Mouse (Mus musculus) heart, embryonic 13.5 days (tissue): ENCODE results near the gene Wipf1. TPM values are rescaled to one million over a fixed set of nuclear protein-coding genes. Genes with fewer than 3 reads are reported as not detected.
A peak's percentile ranks its signal among the peaks of the same experiment; 100 is the strongest.

Source experiments
- ATAC-seq: fragments of 200-750 bp; cut with Nextera tagmentation; 2 replicates; pipeline ENCODE4 v1.8.0; 2017; ENCODE audit warnings: moderate TSS enrichment; ENCODE audit not compliant: insufficient number of reproducible peaks, low FRiP score, low TSS enrichment; ENCODE audit errors: extremely low read depth
- H3K27ac ChIP-seq: fragments of 300-500 bp; sonication (generic); replicated peaks from 2 replicates; pipeline ENCODE4 v1.5.1; 2015; ENCODE audit warnings: moderate library complexity, mild to moderate bottlenecking, inconsistent platforms
- H3K27me3 ChIP-seq: fragments of 300-500 bp; sonication (generic); replicated peaks from 2 replicates; pipeline ENCODE4 v1.6.1; 2015; ENCODE audit warnings: mild to moderate bottlenecking, inconsistent platforms
- H3K36me3 ChIP-seq: fragments of 300-500 bp; sonication (generic); 2 replicates; pipeline ENCODE4 v1.6.1; 2015; ENCODE audit warnings: mild to moderate bottlenecking, inconsistent platforms
- H3K4me1 ChIP-seq: fragments of 300-500 bp; sonication (generic); 2 replicates; pipeline ENCODE4 v1.6.1; 2015; ENCODE audit warnings: inconsistent platforms
- H3K4me2 ChIP-seq: fragments of 300-500 bp; sonication (generic); 2 replicates; pipeline ENCODE4 v1.6.1; 2015; ENCODE audit warnings: inconsistent platforms, mild to moderate bottlenecking, moderate library complexity
- H3K4me3 ChIP-seq: fragments of 300-500 bp; sonication (generic); 2 replicates; pipeline ENCODE4 v1.5.1; 2015; ENCODE audit warnings: moderate library complexity, mild to moderate bottlenecking, inconsistent platforms
- H3K9ac ChIP-seq: fragments of 300-500 bp; sonication (generic); 2 replicates; pipeline ENCODE4 v1.6.1; 2015; ENCODE audit warnings: inconsistent platforms, mild to moderate bottlenecking, moderate library complexity
- H3K9me3 ChIP-seq: fragments of 300-500 bp; sonication (generic); 2 replicates; pipeline ENCODE4 v1.6.1; 2016; ENCODE audit warnings: inconsistent platforms
- whole genome bisulfite sequencing: fragments of 180-500 bp; shearing (Covaris S2); methylation state at CpG from one replicate; pipeline ENCODE4 v1.1.7; 2015; ENCODE audit warnings: mixed read lengths; 5-methylcytosine and 5-hydroxymethylcytosine counted together
- polyA plus RNA-seq: library from polyadenylated mRNA; unstranded; fragments of >200 nt; fragmentation: Nextera tagmentation; extraction: Ambion mirVana; gene quantifications from 2 replicates; pipeline ENCODE4 v1.2.1, GENCODE M21; 2015

The Wipf1 gene
- polyA plus RNA-seq, 1 experiment from 2014 or later: 5.0 TPM

DNA sequence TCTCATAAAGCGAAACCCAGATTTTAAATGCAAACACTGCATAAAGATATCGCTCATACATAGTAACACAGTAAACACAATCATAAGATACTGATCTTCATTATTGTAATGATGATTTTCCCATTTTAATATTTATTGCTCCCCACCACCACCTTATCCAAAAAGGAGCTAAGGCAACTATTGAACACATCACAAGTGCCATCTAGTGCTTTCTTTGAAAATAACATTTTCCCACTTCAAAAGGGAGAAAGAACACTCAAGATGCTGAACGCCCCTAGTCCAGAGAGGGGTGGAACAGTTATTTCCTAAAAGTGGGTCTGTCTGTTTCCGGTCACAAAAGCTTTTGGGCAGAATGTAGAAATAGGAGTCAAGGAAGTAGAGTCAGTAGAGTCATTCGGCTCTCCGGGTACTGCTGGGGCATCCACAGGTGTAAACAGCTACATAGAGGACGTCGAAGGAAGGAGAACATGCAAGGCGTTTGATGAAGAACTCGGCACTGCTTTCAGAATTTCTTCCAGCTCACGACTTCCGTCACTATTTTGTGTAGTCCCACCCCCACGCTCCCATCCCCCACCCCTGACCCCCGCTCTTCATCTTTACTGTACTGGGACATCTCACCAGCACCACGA lies 126.0 kb downstream of the Wipf1 start:
- no peak overlapping the region for H3K9ac ChIP-seq
- 66% methylated on average over 15 of the region's 15 CpGs for WGBS
- H3K9me3 ChIP-seq: no peaks in the 10 kb centered on the region
- H3K27me3 ChIP-seq: 0 out of 2 replicates have a peak, but pooled peaks cover 5% of the 10 kb centered on the region
- no peak overlapping the region for H3K27ac ChIP-seq
- no peak overlapping the region for H3K4me2 ChIP-seq
- no peak for ATAC-seq
- H3K4me1 ChIP-seq: no peaks in the 10 kb centered on the region
- H3K36me3 ChIP-seq: no peaks in the 10 kb centered on the region
- no peak overlapping the region for H3K4me3 ChIP-seq

DNA sequence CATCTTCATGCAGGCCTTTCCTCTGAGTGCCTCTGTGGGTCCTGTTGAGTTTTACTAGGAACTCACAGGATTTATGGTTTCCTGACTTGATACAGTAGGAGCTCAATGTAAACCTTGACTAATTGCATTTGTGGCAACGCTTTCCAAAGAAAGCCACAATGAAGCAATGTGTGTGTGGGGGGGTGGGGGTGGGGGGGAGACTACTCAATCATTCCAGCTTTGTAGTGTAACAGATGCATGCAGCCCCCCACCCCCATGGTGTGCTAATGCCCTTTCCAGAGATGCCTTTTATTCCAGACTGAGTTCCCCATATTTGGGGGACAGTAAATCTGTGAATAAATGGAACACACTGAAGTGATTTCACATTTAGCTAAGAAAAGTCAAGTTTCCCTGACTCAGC lies 127.8 kb downstream of the Wipf1 start:
- no peaks in the 10 kb centered on the region for H3K4me1 ChIP-seq
- WGBS: 66% methylated on average over 1 of the region's 1 CpGs
- no peak overlapping the region for H3K27ac ChIP-seq
- H3K9me3 ChIP-seq: no peaks in the 10 kb centered on the region
- H3K36me3 ChIP-seq: no peaks in the 10 kb centered on the region
- no peak overlapping the region for H3K4me3 ChIP-seq
- H3K9ac ChIP-seq: no peak overlapping the region
- 0 out of 2 replicates have a peak, but pooled peaks cover 5% of the 10 kb centered on the region for H3K27me3 ChIP-seq
- no peak for ATAC-seq
- H3K4me2 ChIP-seq: no peak overlapping the region

DNA sequence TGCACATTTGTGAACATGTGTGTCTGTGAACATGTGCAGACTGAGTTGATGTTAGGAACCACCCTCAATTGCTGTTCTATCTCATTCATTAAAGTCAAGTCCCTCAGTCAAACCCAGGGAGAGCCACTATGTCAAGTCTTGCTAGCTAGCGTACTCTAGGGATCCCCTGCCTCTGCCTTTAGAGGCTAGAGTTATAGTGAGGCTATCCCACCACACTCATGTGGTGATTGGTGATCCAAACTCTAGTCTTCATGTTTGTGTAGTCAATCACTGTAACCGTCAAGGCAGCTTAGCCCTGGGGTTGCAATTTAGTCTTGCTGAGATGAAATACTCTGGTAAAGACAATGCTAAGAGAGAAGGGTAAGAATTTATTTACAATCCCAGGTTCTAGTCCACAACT lies 132.1 kb downstream of the Wipf1 start:
- Histone ChIP-seq H3K4me1 (no peaks in the 10 kb centered on the region), H3K4me2 (no peak overlapping the region), H3K9ac (no peak overlapping the region), H3K9me3 (no peaks in the 10 kb centered on the region), H3K27ac (no peak overlapping the region), H3K4me3 (no peak overlapping the region), H3K36me3 (no peaks in the 10 kb centered on the region), H3K27me3 (0 out of 2 replicates have a peak, but pooled peaks cover 8% of the 10 kb centered on the region)
- no peak for ATAC-seq
- WGBS: 86% methylated on average over 2 of the region's 2 CpGs

DNA sequence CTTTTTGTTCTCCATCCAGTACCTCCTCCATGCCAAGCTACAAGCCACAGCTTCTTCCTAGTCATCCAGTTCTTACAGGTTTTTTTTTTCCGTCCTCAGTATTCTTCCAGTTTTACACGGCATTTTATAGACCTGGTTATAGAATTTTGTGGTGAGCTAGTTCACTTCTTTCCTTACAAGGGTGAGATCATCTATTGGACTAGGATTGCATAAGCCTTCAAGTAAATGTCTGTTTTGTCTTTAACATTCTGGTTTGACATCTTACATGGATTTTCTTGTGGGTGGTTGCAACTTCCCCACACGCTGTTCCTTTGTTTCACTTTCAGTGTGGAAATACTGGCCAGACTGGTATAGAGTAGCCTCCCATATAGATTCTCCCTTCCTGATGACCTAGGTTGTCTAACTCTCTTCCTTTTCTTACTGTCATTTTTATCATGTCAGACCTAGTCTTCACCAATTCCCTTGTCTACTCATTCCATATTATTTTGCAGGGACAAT lies 132.7 kb downstream of the Wipf1 start:
- no peak overlapping the region for H3K4me3 ChIP-seq
- H3K36me3 ChIP-seq: no peaks in the 10 kb centered on the region
- ATAC-seq: no peak
- H3K4me2 ChIP-seq: no peak overlapping the region
- H3K9ac ChIP-seq: no peak overlapping the region
- 0 out of 2 replicates have a peak, but pooled peaks cover 8% of the 10 kb centered on the region for H3K27me3 ChIP-seq
- H3K9me3 ChIP-seq: no peaks in the 10 kb centered on the region
- no peak overlapping the region for H3K27ac ChIP-seq
- no peaks in the 10 kb centered on the region for H3K4me1 ChIP-seq
- WGBS: 75% methylated on average over 3 of the region's 3 CpGs

DNA sequence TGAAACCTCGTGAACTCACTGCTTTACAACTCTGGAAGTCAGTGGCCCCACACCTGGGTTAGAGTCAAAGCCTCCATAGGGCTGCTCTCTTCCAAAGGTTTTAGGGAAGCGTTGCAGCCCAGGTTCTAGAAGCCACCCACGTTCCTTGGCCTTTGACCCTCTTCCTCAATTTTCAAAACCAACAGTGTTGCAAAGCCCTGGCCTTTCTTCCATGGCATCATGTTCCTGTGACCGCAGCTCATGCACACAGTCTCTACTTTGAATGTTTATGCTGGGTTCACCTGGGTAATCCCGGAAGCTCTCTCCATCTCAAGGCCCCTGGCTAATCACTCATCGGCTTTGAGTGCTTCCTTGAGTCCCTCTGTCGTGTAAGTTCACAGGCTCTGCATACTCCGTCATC lies 134.0 kb downstream of the Wipf1 start:
- Histone ChIP-seq H3K36me3 (no peaks in the 10 kb centered on the region), H3K9ac (no peak overlapping the region), H3K27me3 (0 out of 2 replicates have a peak, but pooled peaks cover 8% of the 10 kb centered on the region), H3K9me3 (no peaks in the 10 kb centered on the region), H3K4me3 (no peak overlapping the region), H3K4me1 (no peaks in the 10 kb centered on the region), H3K4me2 (no peak overlapping the region), H3K27ac (no peak overlapping the region)
- ATAC-seq: no peak
- WGBS: 77% methylated on average over 8 of the region's 8 CpGs

DNA sequence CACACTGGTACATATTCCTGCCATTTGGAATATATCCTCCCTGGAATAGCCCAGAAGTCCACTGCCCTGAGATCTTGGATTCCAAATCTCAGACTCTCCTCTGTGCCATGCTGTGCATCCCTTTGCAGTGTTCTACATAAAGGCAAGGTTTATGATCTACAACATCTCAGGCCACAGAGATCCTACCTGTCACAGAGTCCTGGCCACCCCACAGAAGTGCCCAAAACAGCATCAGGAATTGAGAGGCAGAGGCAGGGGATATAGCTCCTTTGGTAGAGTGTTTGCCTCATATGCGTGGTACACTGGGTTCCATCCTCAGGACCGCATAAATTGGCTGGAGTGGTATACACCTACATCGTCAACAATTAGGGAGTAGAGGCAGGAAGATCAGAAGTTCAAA lies 135.1 kb downstream of the Wipf1 start:
- Histone ChIP-seq H3K27ac (no peak overlapping the region), H3K9ac (no peak overlapping the region), H3K9me3 (no peaks in the 10 kb centered on the region), H3K4me1 (no peaks in the 10 kb centered on the region), H3K4me3 (no peak overlapping the region), H3K27me3 (0 out of 2 replicates have a peak, but pooled peaks cover 8% of the 10 kb centered on the region), H3K4me2 (no peak overlapping the region), H3K36me3 (no peaks in the 10 kb centered on the region)
- WGBS: 80% methylated on average over 3 of the region's 3 CpGs
- ATAC-seq: no peak

DNA sequence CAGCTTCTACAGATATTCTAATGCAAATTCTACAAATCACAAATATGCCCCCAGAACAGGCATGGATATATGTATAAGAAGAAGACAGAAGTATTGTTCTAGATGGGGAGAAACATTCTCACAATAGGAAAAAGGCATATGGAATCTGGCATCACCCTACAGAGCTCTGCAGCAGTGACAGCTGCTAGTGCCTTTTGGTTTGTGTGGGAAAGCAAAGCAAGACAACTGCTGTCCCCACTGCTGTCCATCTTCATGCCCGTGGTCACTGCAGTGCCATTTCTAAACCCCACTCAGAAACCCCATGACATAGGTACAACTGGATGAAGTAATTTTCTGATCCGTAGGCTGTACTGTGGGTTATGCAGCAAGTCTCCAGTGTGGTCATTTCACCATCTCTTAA lies 136.8 kb downstream of the Wipf1 start:
- no peak for ATAC-seq
- WGBS: 83% methylated on average over 2 of the region's 2 CpGs

DNA sequence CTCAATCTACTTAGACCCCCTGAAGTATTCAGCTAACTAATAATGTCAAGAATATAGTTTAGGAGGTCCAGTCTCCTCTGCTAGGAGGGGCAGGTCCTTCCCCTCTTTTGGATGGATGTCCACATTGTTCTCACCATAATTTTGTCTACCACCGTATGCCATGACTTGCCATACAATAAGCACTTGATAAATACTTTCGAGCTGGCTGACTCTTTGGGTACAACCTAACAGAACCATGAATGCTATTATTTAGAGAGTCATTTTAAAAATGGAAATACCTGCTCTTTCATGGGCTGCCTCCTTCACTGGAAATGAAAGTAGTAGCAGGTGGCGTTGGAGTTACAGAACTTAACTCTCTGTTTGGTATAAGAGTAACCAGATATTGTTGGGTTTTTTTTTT lies 139.6 kb downstream of the Wipf1 start:
- H3K4me3 ChIP-seq: no peak overlapping the region
- H3K9me3 ChIP-seq: no peaks in the 10 kb centered on the region
- no peak for ATAC-seq
- H3K4me2 ChIP-seq: no peak overlapping the region
- no peak overlapping the region for H3K9ac ChIP-seq
- H3K27ac ChIP-seq: no peak overlapping the region
- peaks cover 8% of the 10 kb centered on the region; the same call in 1 of the 2 replicates for H3K4me1 ChIP-seq
- 84% methylated on average over 3 of the region's 3 CpGs for WGBS
- H3K36me3 ChIP-seq: no peaks in the 10 kb centered on the region
- 0 out of 2 replicates have a peak, but pooled peaks cover 8% of the 10 kb centered on the region for H3K27me3 ChIP-seq

More for the DNA sequence above, 136.8 kb downstream of the Wipf1 start:
- Histone ChIP-seq H3K4me2 (no peak overlapping the region), H3K27ac (no peak overlapping the region), H3K36me3 (no peaks in the 10 kb centered on the region), H3K9ac (no peak overlapping the region), H3K4me3 (no peak overlapping the region), H3K4me1 (no peaks in the 10 kb centered on the region), H3K27me3 (0 out of 2 replicates have a peak, but pooled peaks cover 8% of the 10 kb centered on the region), H3K9me3 (no peaks in the 10 kb centered on the region)

DNA sequence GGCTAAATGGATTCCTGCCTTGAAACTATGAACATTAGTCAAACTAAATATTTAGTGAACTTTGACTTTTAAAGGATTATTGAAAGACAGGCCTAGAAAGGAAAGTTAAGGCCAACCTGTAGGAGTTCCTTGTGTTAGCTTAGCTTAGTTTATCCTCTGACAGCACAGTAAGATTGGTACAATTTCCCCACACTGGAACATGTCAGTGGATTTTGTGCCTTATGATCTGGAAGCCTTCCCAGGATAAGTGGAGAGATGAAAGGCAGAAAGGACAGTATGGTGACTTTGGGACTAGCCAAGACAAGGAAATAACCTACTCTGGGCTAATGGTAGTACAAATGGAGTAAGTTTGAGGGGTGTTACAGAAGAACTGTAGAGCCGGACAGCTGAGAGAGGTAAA lies 141.7 kb downstream of the Wipf1 start:
- no peaks in the 10 kb centered on the region for H3K36me3 ChIP-seq
- no peaks in the 10 kb centered on the region for H3K27me3 ChIP-seq
- no peak overlapping the region for H3K27ac ChIP-seq
- H3K4me2 ChIP-seq: no peak overlapping the region
- no peak overlapping the region for H3K4me3 ChIP-seq
- no peak overlapping the region for H3K9ac ChIP-seq
- WGBS: 85% methylated on average over 1 of the region's 1 CpGs
- no peaks in the 10 kb centered on the region for H3K9me3 ChIP-seq
- no peak for ATAC-seq
- peaks cover 8% of the 10 kb centered on the region; the same call in 1 of the 2 replicates for H3K4me1 ChIP-seq

DNA sequence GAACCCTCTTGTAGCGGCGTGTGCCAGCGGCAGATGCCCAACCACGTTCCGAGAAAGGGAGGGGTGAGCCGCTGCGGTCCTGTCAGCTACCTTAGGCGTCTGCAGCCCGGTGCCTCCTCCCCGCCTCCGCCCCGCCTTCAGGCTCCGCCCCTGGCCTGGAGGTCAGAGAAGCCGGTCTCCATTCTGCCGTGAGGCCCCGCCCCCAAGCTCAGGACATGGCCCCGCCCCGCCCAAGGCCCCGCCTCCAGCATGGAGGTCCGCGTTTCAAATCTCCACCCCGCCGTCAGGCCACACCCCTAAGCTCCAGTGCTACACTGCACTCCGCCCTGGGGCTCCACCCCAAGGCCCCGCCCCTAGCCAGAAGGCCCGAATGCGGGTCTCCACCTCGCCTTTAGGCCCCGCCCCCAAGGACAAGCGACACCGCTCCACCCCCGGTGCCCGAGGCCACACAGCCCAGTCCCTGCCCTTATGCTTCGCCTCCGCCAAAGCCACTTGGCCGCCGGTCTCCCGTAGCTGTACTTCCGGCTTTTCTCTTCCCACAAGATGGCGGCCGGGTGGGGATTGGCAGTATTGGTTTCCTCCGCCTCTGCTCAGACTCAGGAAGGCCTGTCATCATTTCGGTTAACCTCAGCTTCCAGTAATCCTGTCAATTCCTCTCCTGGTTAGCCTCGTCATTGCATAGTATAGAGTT lies 143.0 kb downstream of the Wipf1 start, which contains the start of gene Gpr155:
Gpr155 (minus strand) TSS at position 217 of the 691 bp plus-strand sequence.
- Histone ChIP-seq H3K4me1 (peaks cover 8% of the 10 kb centered on the region; the same call in 1 of the 2 replicates), H3K9me3 (no peaks in the 10 kb centered on the region), H3K27me3 (no peaks in the 10 kb centered on the region), H3K9ac (peak within 1 kb of the TSS; percentile 83), H3K27ac (peak within 1 kb of the TSS; percentile 72), H3K4me3 (peak within 1 kb of the TSS; percentile 76), H3K4me2 (peak within 1 kb of the TSS; percentile 98), H3K36me3 (no peaks in the 10 kb centered on the region)
- ATAC-seq: peak; percentile 99
- WGBS: under 1% methylated on average over 36 of the region's 44 CpGs

DNA sequence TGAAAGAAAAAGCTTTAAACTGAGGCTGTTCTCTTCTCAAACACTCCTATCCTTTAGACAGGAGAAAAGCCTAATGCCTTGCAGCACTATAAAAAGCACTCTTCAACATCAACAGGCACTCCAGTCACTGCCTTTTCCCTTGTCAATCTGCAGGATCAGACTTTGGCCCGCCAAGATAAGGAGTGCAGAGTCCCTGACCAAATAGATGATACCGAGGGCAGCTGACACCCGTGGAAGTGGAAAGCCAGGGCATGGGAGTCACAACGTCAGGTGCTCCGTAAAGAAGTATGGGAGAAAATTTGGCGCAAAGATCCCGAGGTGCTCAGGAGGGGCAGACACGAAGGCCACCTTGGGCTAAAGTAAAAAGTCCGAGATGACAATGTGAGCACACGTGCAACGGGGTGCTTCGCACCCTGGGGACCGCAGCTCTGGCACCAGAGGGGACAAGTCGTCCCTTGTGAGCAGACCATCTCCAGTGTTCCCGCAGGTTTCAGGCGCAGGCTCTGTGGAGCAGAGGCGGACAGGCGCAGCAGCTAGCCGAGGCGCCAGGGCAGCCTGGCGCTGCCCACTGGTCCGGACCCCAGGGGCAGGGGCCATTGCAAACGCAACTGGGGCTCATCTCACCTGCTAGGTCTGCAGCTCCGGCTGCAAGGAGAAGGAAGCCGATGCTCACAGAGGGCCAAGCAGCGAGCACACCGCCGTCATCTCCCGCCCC lies 143.7 kb downstream of the Wipf1 start:
- Histone ChIP-seq H3K4me2 (peak overlapping the region; percentile 98), H3K4me3 (peak overlapping the region; percentile 76), H3K4me1 (peaks cover 8% of the 10 kb centered on the region; the same call in 1 of the 2 replicates), H3K36me3 (no peaks in the 10 kb centered on the region), H3K9me3 (no peaks in the 10 kb centered on the region), H3K27me3 (no peaks in the 10 kb centered on the region), H3K9ac (peak overlapping the region; percentile 83), H3K27ac (peak overlapping the region; percentile 72)
- peak; percentile 21; the same call in 1 of the 2 replicates for ATAC-seq
- WGBS: 1% methylated on average over 29 of the region's 29 CpGs
